Mouse (Mus musculus) midbrain, embryonic 15.5 days (tissue): ENCODE data around the gene Plekhh1. TPM values are rescaled to one million over a fixed set of nuclear protein-coding genes. Genes with fewer than 3 reads are reported as not detected.
"Not testable (repeated sequence)": the region's sequence is repeated elsewhere in the genome, so short reads cannot be mapped to it uniquely, and the experiment has no call there.

Source experiments
- ATAC-seq: fragments of 200-750 bp; cut with Nextera tagmentation; replicated peaks from 2 replicates; pipeline ENCODE4 v1.8.0; 2017; ENCODE audit warnings: moderate TSS enrichment
- H3K27ac ChIP-seq: fragments of 300-500 bp; sonication (generic); 2 replicates; pipeline ENCODE4 v1.5.1; 2015; ENCODE audit warnings: mild to moderate bottlenecking, inconsistent platforms
- H3K27me3 ChIP-seq: fragments of 300-500 bp; sonication (generic); replicated peaks from 2 replicates; pipeline ENCODE4 v1.6.1; 2015; ENCODE audit warnings: inconsistent platforms
- H3K36me3 ChIP-seq: fragments of 300-500 bp; sonication (generic); replicated peaks from 2 replicates; pipeline ENCODE4 v1.6.1; 2015; ENCODE audit warnings: inconsistent platforms
- H3K4me1 ChIP-seq: fragments of 300-500 bp; sonication (generic); 2 replicates; pipeline ENCODE4 v1.6.1; 2015; ENCODE audit warnings: inconsistent platforms
- H3K4me2 ChIP-seq: fragments of 300-500 bp; sonication (generic); 2 replicates; pipeline ENCODE4 v1.6.1; 2015; ENCODE audit warnings: inconsistent platforms, mild to moderate bottlenecking, moderate library complexity
- H3K4me3 ChIP-seq: fragments of 300-500 bp; sonication (generic); 2 replicates; pipeline ENCODE4 v1.5.1; 2015; ENCODE audit warnings: mild to moderate bottlenecking, inconsistent platforms
- H3K9ac ChIP-seq: fragments of 300-500 bp; sonication (generic); 2 replicates; pipeline ENCODE4 v1.6.1; 2015; ENCODE audit warnings: mild to moderate bottlenecking, inconsistent platforms
- H3K9me3 ChIP-seq: fragments of 300-500 bp; sonication (generic); 2 replicates; pipeline ENCODE4 v1.6.1; 2016; ENCODE audit warnings: inconsistent platforms
- WGBS: fragments of 180-500 bp; shearing (Covaris S2); methylation state at CpG from one replicate; pipeline ENCODE4 v1.1.7; 2015; ENCODE audit warnings: mixed read lengths; 5-methylcytosine and 5-hydroxymethylcytosine counted together
- polyA plus RNA-seq: library from polyadenylated mRNA; unstranded; fragments of >200 nt; fragmentation: Nextera tagmentation; extraction: Ambion mirVana; gene quantifications from 2 replicates; pipeline ENCODE4 v1.2.1, GENCODE M21; 2015

Plekhh1 gene
- polyA plus RNA-seq, 1 experiment from 2014 or later: 3.3 TPM

- no peak for ATAC-seq
- no peak overlapping the region for H3K9ac ChIP-seq
- WGBS: 90% methylated on average over 5 of the region's 5 CpGs
- peaks cover 17% of the 10 kb centered on the region for H3K4me1 ChIP-seq
- H3K4me3 ChIP-seq: 0 out of 2 replicates have a peak overlapping the region, but pooled peaks have one; percentile 99
- no peaks in the 10 kb centered on the region for H3K9me3 ChIP-seq
- no peaks in the 10 kb centered on the region for H3K36me3 ChIP-seq
- H3K4me2 ChIP-seq: peak overlapping the region; percentile 79
- H3K27ac ChIP-seq: no peak overlapping the region
- H3K27me3 ChIP-seq: no peaks in the 10 kb centered on the region
Measured at GRCm38 (mm10) chr12:79005456-79005855, 23.5 kb upstream of the Plekhh1 start.

GRCm38 (mm10) chr12:79006076-79006475, 22.9 kb upstream of the Plekhh1 start:
- no peaks in the 10 kb centered on the region for H3K27me3 ChIP-seq
- H3K9me3 ChIP-seq: no peaks in the 10 kb centered on the region
- peak overlapping the region; percentile 98 for H3K9ac ChIP-seq
- 32% methylated on average over 9 of the region's 9 CpGs for WGBS
- H3K4me1 ChIP-seq: peaks cover 17% of the 10 kb centered on the region
- H3K36me3 ChIP-seq: no peaks in the 10 kb centered on the region
- peak overlapping the region; percentile 79 for H3K4me2 ChIP-seq
- ATAC-seq: no peak
- peak overlapping the region; percentile 93 for H3K27ac ChIP-seq
- peak overlapping the region; percentile 99 for H3K4me3 ChIP-seq

- no peaks in the 10 kb centered on the region for H3K36me3 ChIP-seq
- H3K9me3 ChIP-seq: no peaks in the 10 kb centered on the region
- H3K27ac ChIP-seq: peak overlapping the region; percentile 93
- no peaks in the 10 kb centered on the region for H3K27me3 ChIP-seq
- H3K4me1 ChIP-seq: peaks cover 20% of the 10 kb centered on the region
- under 1% methylated on average over 52 of the region's 53 CpGs for WGBS
- H3K4me3 ChIP-seq: peak overlapping the region; percentile 99
- peak; percentile 86 for ATAC-seq
- H3K9ac ChIP-seq: peak overlapping the region; percentile 98
- H3K4me2 ChIP-seq: peak overlapping the region; percentile 79
Measured at GRCm38 (mm10) chr12:79006478-79007125, 22.4 kb upstream of the Plekhh1 start.

- H3K4me2 ChIP-seq: peak within 1 kb of the TSS; percentile 79
- peak within 1 kb of the TSS; percentile 93 for H3K27ac ChIP-seq
- H3K4me1 ChIP-seq: peaks cover 20% of the 10 kb centered on the region
- no peaks in the 10 kb centered on the region for H3K9me3 ChIP-seq
- peak within 1 kb of the TSS; percentile 99 for H3K4me3 ChIP-seq
- H3K9ac ChIP-seq: peak within 1 kb of the TSS; percentile 98
- WGBS: 2% methylated on average over 47 of the region's 49 CpGs
- no peaks in the 10 kb centered on the region for H3K36me3 ChIP-seq
- no peaks in the 10 kb centered on the region for H3K27me3 ChIP-seq
- peak; percentile 95 for ATAC-seq
Measured at GRCm38 (mm10) chr12:79007126-79007753, 21.7 kb upstream of the Plekhh1 start, which contains the start of gene Tmem229b. Gene Tmem229b, minus strand, starts transcription at chr12:79007627.

GRCm38 (mm10) chr12:79010569-79010968, 18.4 kb upstream of the Plekhh1 start:
- no peak for ATAC-seq
- no peak overlapping the region for H3K4me2 ChIP-seq
- peaks cover 10% of the 10 kb centered on the region for H3K4me1 ChIP-seq
- H3K4me3 ChIP-seq: no peak overlapping the region
- H3K36me3 ChIP-seq: no peaks in the 10 kb centered on the region
- no peaks in the 10 kb centered on the region for H3K27me3 ChIP-seq
- no peaks in the 10 kb centered on the region for H3K9me3 ChIP-seq
- no peak overlapping the region for H3K9ac ChIP-seq
- WGBS: 34% methylated on average over 3 of the region's 3 CpGs
- H3K27ac ChIP-seq: no peak overlapping the region

GRCm38 (mm10) chr12:79016109-79016508, 12.9 kb upstream of the Plekhh1 start:
- Histone ChIP-seq H3K27ac (0 out of 2 replicates have a peak overlapping the region, but pooled peaks have one; percentile 25), H3K4me2 (no peak overlapping the region)
- peak; percentile 72; the same call in 1 of the 2 replicates for ATAC-seq

GRCm38 (mm10) chr12:79017994-79018399, 11.0 kb upstream of the Plekhh1 start:
- H3K36me3 ChIP-seq: no peaks in the 10 kb centered on the region
- peaks cover 9% of the 10 kb centered on the region; the same call in 1 of the 2 replicates for H3K4me1 ChIP-seq
- no peaks in the 10 kb centered on the region for H3K27me3 ChIP-seq
- H3K9ac ChIP-seq: no peak overlapping the region
- H3K4me2 ChIP-seq: no peak overlapping the region
- no peak overlapping the region for H3K4me3 ChIP-seq
- 51% methylated on average over 4 of the region's 4 CpGs for WGBS
- no peak overlapping the region for H3K27ac ChIP-seq
- H3K9me3 ChIP-seq: no peaks in the 10 kb centered on the region
- ATAC-seq: no peak

More at GRCm38 (mm10) chr12:79016109-79016508, 12.9 kb upstream of the Plekhh1 start:
- no peak overlapping the region for H3K9ac ChIP-seq
- 12% methylated on average over 5 of the region's 5 CpGs for WGBS
- peaks cover 11% of the 10 kb centered on the region; the same call in 1 of the 2 replicates for H3K4me1 ChIP-seq
- H3K4me3 ChIP-seq: no peak overlapping the region
- H3K9me3 ChIP-seq: no peaks in the 10 kb centered on the region
- H3K27me3 ChIP-seq: no peaks in the 10 kb centered on the region
- no peaks in the 10 kb centered on the region for H3K36me3 ChIP-seq

GRCm38 (mm10) chr12:79021902-79022301, 7.1 kb upstream of the Plekhh1 start:
- no peak for ATAC-seq
- 88% methylated on average over 1 of the region's 1 CpGs for WGBS
- no peak overlapping the region for H3K9ac ChIP-seq

GRCm38 (mm10) chr12:79022882-79023281, 6.1 kb upstream of the Plekhh1 start:
- no peaks in the 10 kb centered on the region for H3K9me3 ChIP-seq
- H3K27me3 ChIP-seq: no peaks in the 10 kb centered on the region
- H3K4me1 ChIP-seq: no peaks in the 10 kb centered on the region
- no peak overlapping the region for H3K27ac ChIP-seq
- 16% methylated on average over 3 of the region's 3 CpGs for WGBS
- no peak overlapping the region for H3K9ac ChIP-seq
- H3K4me3 ChIP-seq: no peak overlapping the region
- peak; percentile 30; the same call in 1 of the 2 replicates for ATAC-seq
- H3K4me2 ChIP-seq: no peak overlapping the region
- no peaks in the 10 kb centered on the region for H3K36me3 ChIP-seq

More at GRCm38 (mm10) chr12:79021902-79022301, 7.1 kb upstream of the Plekhh1 start:
- Histone ChIP-seq H3K9me3 (no peaks in the 10 kb centered on the region), H3K4me3 (no peak overlapping the region), H3K27ac (no peak overlapping the region), H3K27me3 (no peaks in the 10 kb centered on the region), H3K4me1 (no peaks in the 10 kb centered on the region), H3K4me2 (no peak overlapping the region), H3K36me3 (no peaks in the 10 kb centered on the region)

- 94% methylated on average over 8 of the region's 8 CpGs for WGBS
- ATAC-seq, H3K36me3 ChIP-seq, H3K9ac ChIP-seq, H3K27ac ChIP-seq, H3K27me3 ChIP-seq, H3K4me2 ChIP-seq, H3K4me3 ChIP-seq, H3K9me3 ChIP-seq: not testable (repeated sequence)
- H3K4me1 ChIP-seq: peaks cover 15% of the 10 kb centered on the region
Measured at GRCm38 (mm10) chr12:79027526-79027925, 1.4 kb upstream of the Plekhh1 start.

GRCm38 (mm10) chr12:79034331-79034730, 5.4 kb downstream of the Plekhh1 start:
- Histone ChIP-seq H3K36me3 (no peaks in the 10 kb centered on the region), H3K9ac (no peak overlapping the region), H3K27ac (no peak overlapping the region), H3K4me3 (no peak overlapping the region), H3K27me3 (no peaks in the 10 kb centered on the region), H3K4me1 (peaks cover 8% of the 10 kb centered on the region), H3K4me2 (no peak overlapping the region), H3K9me3 (no peaks in the 10 kb centered on the region)
- no peak for ATAC-seq
- 99% methylated on average over 2 of the region's 2 CpGs for WGBS

- no peak overlapping the region for H3K9ac ChIP-seq
- WGBS: 23% methylated on average over 3 of the region's 3 CpGs
- no peaks in the 10 kb centered on the region for H3K27me3 ChIP-seq
- H3K4me2 ChIP-seq: no peak overlapping the region
- H3K4me3 ChIP-seq: no peak overlapping the region
- no peaks in the 10 kb centered on the region for H3K4me1 ChIP-seq
- no peaks in the 10 kb centered on the region for H3K9me3 ChIP-seq
- H3K36me3 ChIP-seq: no peaks in the 10 kb centered on the region
- no peak overlapping the region for H3K27ac ChIP-seq
- ATAC-seq: no peak
Measured at GRCm38 (mm10) chr12:79035349-79035748, 6.4 kb downstream of the Plekhh1 start.
